Mouse (Mus musculus) MEL (cell line): Measurements from ENCODE around the gene Grb10. TPM values are rescaled to one million over a fixed set of nuclear protein-coding genes. Genes with fewer than 3 reads are reported as not detected.

ENCODE experiments used
- DNase-seq: peaks from one replicate; pipeline ENCODE4 v3.0.0; 2011; ENCODE audit warnings: low read depth, low spot score
- H3K27ac ChIP-seq: 2 replicates; pipeline ENCODE4 v1.5.1; 2012; ENCODE audit warnings: low read depth, mild to moderate bottlenecking, control low read depth, low read length, moderate library complexity; ENCODE audit not compliant: control insufficient read depth
- H3K27me3 ChIP-seq, 2 experiments: fragments of 150-350 bp in 1 of 2; sonication (generic) in 1 of 2; 2 replicates each; pipeline ENCODE4 v1.6.1; 2012; ENCODE audit warnings: low read length in 2 of 2, mild to moderate bottlenecking in 2 of 2, improper control_type of control experiment in 1 of 2, moderate library complexity in 1 of 2; ENCODE audit not compliant: insufficient read depth in 2 of 2, control insufficient read depth in 1 of 2
- H3K36me3 ChIP-seq, 2 experiments: 2 replicates each; pipeline ENCODE4 v1.6.1; 2012 to 2014; ENCODE audit warnings: low read length in 2 of 2, improper control_type of control experiment in 1 of 2, inconsistent platforms in 1 of 2, mild to moderate bottlenecking in 1 of 2; ENCODE audit not compliant: insufficient read depth in 2 of 2, control insufficient read depth in 1 of 2
- H3K4me1 ChIP-seq, 2 experiments: fragments of 150-350 bp in 1 of 2; sonication (generic) in 1 of 2; 2 replicates each; pipeline ENCODE4 v1.6.1; 2012; ENCODE audit warnings: low read length in 2 of 2, improper control_type of control experiment in 1 of 2, mild to moderate bottlenecking in 1 of 2; ENCODE audit not compliant: insufficient read depth in 2 of 2, control insufficient read depth in 1 of 2
- H3K4me3 ChIP-seq, 2 experiments: fragments of 150-350 bp in 1 of 2; sonication (generic) in 1 of 2; 2 replicates each; pipeline ENCODE4 v1.5.1; 2012; ENCODE audit warnings: low read depth in 2 of 2, low read length in 2 of 2, mild to moderate bottlenecking in 2 of 2, moderate library complexity in 2 of 2, control low read depth in 1 of 2, improper control_type of control experiment in 1 of 2; ENCODE audit not compliant: control insufficient read depth in 1 of 2, insufficient read depth in 1 of 2
- H3K79me2 ChIP-seq: 2 replicates; pipeline ENCODE4 v1.6.1; 2012; ENCODE audit warnings: mild to moderate bottlenecking, low read length, moderate library complexity; ENCODE audit not compliant: control insufficient read depth, poor library complexity, insufficient read depth
- H3K9ac ChIP-seq: 2 replicates; pipeline ENCODE4 v1.6.1; 2012; ENCODE audit warnings: low read depth, mild to moderate bottlenecking, control low read depth, low read length, moderate library complexity; ENCODE audit not compliant: control insufficient read depth, poor library complexity, severe bottlenecking
- H3K9me3 ChIP-seq: fragments of 150-350 bp; sonication (generic); replicated peaks from 2 replicates; pipeline ENCODE4 v1.6.1; 2012; ENCODE audit warnings: mild to moderate bottlenecking, low read length, improper control_type of control experiment, moderate library complexity; ENCODE audit not compliant: insufficient read depth
- BHLHE40 ChIP-seq: IDR thresholded peaks from 2 replicates; pipeline ENCODE4 v1.6.1; 2012; ENCODE audit warnings: low read depth, mild to moderate bottlenecking, inconsistent platforms, low read length, improper control_type of control experiment, borderline replicate concordance
- CHD1 ChIP-seq: IDR thresholded peaks from 2 replicates; pipeline ENCODE4 v1.6.1; 2012; ENCODE audit warnings: low read depth, mild to moderate bottlenecking, inconsistent platforms, low read length, improper control_type of control experiment
- CTCF ChIP-seq, 3 experiments: IDR thresholded peaks in 2 of 3; conservative IDR thresholded peaks in 1 of 3; 2 replicates each; pipeline ENCODE4 v1.5.1; 2011 to 2012; ENCODE audit warnings: low read length in 3 of 3, low read depth in 2 of 3, mild to moderate bottlenecking in 2 of 3, improper control_type of control experiment in 1 of 3, inconsistent platforms in 1 of 3, mixed read lengths in 1 of 3, moderate library complexity in 1 of 3; ENCODE audit not compliant: control insufficient read depth in 1 of 3, insufficient read depth in 1 of 3, poor library complexity in 1 of 3, severe bottlenecking in 1 of 3
- E2F4 ChIP-seq: IDR thresholded peaks from 2 replicates; pipeline ENCODE4 v1.6.1; 2011; ENCODE audit warnings: low read depth, low read length, improper control_type of control experiment, borderline replicate concordance
- EP300 ChIP-seq, 2 experiments: IDR thresholded peaks; 2 replicates each; pipeline ENCODE4 v1.6.1; 2011; ENCODE audit warnings: improper control_type of control experiment in 2 of 2, low read length in 2 of 2, low read depth in 1 of 2, mild to moderate bottlenecking in 1 of 2
- GABPA ChIP-seq: IDR thresholded peaks from 2 replicates; pipeline ENCODE4 v1.6.1; 2012; ENCODE audit warnings: low read depth, mild to moderate bottlenecking, inconsistent platforms, low read length, improper control_type of control experiment, moderate library complexity
- GATA1 ChIP-seq: IDR thresholded peaks from 2 replicates; pipeline ENCODE4 v1.6.1; 2011; ENCODE audit warnings: low read depth, low read length, improper control_type of control experiment
- MAX ChIP-seq: IDR thresholded peaks from 2 replicates; pipeline ENCODE4 v1.6.1; 2011; ENCODE audit warnings: low read length, improper control_type of control experiment
- MYC ChIP-seq: IDR thresholded peaks from 2 replicates; pipeline ENCODE4 v1.6.1; 2011; ENCODE audit warnings: low read depth, mild to moderate bottlenecking, low read length, improper control_type of control experiment, moderate library complexity
- SIN3A ChIP-seq: IDR thresholded peaks from 2 replicates; pipeline ENCODE4 v1.6.1; 2012; ENCODE audit warnings: low read length, improper control_type of control experiment, inconsistent platforms
- SMC3 ChIP-seq: IDR thresholded peaks from 2 replicates; pipeline ENCODE4 v1.6.1; 2011; ENCODE audit warnings: low read depth, low read length, improper control_type of control experiment
- TCF12 ChIP-seq: IDR thresholded peaks from 2 replicates; pipeline ENCODE4 v1.6.1; 2014; ENCODE audit warnings: low read depth, mild to moderate bottlenecking, inconsistent platforms, low read length, improper control_type of control experiment, moderate library complexity
- UBTF ChIP-seq: IDR thresholded peaks from 2 replicates; pipeline ENCODE4 v1.6.1; 2012; ENCODE audit warnings: low read depth, mild to moderate bottlenecking, inconsistent platforms, low read length, improper control_type of control experiment, moderate library complexity, borderline replicate concordance; ENCODE audit not compliant: insufficient read depth
- USF2 ChIP-seq, 2 experiments: IDR thresholded peaks; 2 replicates each; pipeline ENCODE4 v1.6.1; 2011 to 2012; ENCODE audit warnings: improper control_type of control experiment in 2 of 2, low read length in 2 of 2, borderline replicate concordance in 1 of 2, inconsistent platforms in 1 of 2, low read depth in 1 of 2, mild to moderate bottlenecking in 1 of 2; ENCODE audit not compliant: insufficient read depth in 1 of 2
- ZC3H11A ChIP-seq: IDR thresholded peaks from 2 replicates; pipeline ENCODE4 v1.6.1; 2012; ENCODE audit warnings: low read depth, mild to moderate bottlenecking, inconsistent platforms, low read length, improper control_type of control experiment
- polyA plus RNA-seq, 2 experiments: library from polyadenylated mRNA; stranded (reverse) in 1 of 2; unstranded in 1 of 2; fragments of >175 nt in 1 of 2; fragments of >200 nt in 1 of 2; gene quantifications; 2 replicates each; pipeline versions ENCODE4 v1.2.1 to v1.2.4; 2012; ENCODE audit warnings: low replicate concordance in 2 of 2, low read depth in 1 of 2; ENCODE audit not compliant: insufficient read length in 2 of 2, insufficient read depth in 1 of 2, missing spikeins in 1 of 2
- total RNA-seq: library from RNA; depleted of rRNA; stranded (reverse); fragments of 300-350 nt; gene quantifications from 2 replicates; pipeline ENCODE4 v1.2.3, GENCODE M21; 2012

Grb10 gene
- total and polyA plus RNA-seq, 3 experiments = not detected

DNA sequence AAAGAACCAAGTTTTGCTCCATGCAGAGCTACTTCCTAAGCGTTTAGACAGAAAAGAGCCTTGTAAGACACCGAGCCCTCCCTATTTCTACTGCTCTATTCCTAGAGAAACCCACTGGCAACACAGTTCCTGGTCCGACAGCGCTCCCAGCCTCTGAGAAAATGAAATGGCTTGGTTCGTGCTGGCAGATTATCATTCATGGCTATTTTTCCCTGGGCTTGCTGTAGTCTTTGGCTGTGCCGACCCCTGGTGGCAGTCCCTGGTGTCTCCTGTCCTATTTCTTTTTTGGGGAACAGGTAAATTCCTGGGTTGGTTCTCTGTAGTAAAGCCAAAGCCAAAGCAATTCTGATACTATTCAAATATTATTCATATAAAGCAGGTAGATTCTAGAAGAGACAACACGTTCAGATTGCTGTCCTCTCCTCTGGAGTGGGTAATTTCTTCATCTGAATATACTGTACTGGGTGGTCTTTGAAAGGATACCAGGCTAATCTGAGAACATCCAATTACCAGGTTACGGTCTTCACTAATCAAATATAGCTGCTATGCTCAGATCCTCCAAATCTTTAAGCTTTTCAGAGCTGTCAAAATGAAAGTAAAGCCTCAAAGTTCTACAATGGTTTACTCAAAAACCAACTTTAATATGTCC, 65.0 kb downstream of the Grb10 start:
- no peaks in the 10 kb centered on the region for H3K9me3 ChIP-seq
- DNase-seq = peak; percentile 83
- H3K4me3 ChIP-seq = no peak overlapping the region
- peaks cover 0 to 5% of the 10 kb centered on the region in 2 experiments; a peak in 1 of 4 replicates for H3K36me3 ChIP-seq
- H3K9ac ChIP-seq = no peak overlapping the region
- no peaks in the 10 kb centered on the region for H3K79me2 ChIP-seq
- no peaks in the 10 kb centered on the region for H3K4me1 ChIP-seq
- 0 out of 2 replicates have a peak, but pooled peaks have one; percentile 34 for TF ChIP-seq SIN3A
- no peak; the same call in 1 of the 2 replicates for TF ChIP-seq TCF12
- peak; percentile 99 for TF ChIP-seq ZC3H11A
- TF ChIP-seq SMC3 = peak; percentile 99
- TF ChIP-seq CTCF (IDR thresholded peaks at IDR 0.05 in 2 of 3, conservative IDR thresholded peaks at IDR 0.05 in 1 of 3; ENCODE audit: control insufficient read depth in 1 of 3, insufficient read depth in 1 of 3, low read depth in 2 of 3, low read length in 3 of 3, poor library complexity in 1 of 3, severe bottlenecking in 1 of 3) = peak; percentile 75 to 99 (median 88)
- no peak overlapping the region for H3K27ac ChIP-seq
- peaks cover 4 to 8% of the 10 kb centered on the region in 2 experiments; a peak in 3 of 4 replicates for H3K27me3 ChIP-seq

DNA sequence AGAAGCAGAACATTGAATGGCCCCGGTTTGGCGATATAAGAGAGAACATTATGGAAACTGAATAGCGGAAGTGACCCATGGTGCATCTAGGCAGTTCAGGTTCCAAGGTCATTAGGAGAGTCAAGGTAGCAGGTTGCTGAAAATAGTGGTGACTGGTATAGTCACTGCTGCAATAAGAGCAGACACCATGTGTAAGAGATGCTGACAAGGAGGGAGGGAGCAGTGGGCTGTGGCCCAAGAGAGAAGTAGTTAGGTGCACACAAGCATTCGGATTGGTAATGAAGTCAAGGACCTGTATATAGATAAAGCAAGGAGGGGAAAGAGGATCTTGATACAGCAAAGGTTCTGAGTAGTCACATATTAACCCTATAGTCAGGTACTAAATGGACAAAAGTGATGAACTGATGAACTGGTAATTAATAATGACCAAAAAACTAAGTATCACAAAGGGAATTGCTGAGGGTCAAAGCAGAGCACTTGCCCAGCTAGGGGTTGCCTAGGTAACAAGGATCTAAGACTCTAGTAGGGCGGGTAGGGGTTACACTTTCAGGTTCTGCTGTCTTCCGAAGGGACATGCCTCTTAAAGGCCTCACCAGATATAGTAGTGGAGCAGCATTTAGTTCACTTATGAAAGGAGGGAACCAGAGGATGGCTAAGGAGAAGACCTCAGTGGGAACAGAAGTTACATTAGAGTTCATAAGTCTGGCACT, 65.9 kb downstream of the Grb10 start:
- Histone ChIP-seq H3K4me3 (no peak overlapping the region), H3K4me1 (no peaks in the 10 kb centered on the region), H3K27ac (no peak overlapping the region), H3K9ac (no peak overlapping the region), H3K79me2 (no peaks in the 10 kb centered on the region), H3K27me3 (peaks cover 4 to 12% of the 10 kb centered on the region in 2 experiments; a peak in 3 of 4 replicates), H3K36me3 (peaks cover 0 to 5% of the 10 kb centered on the region in 2 experiments; a peak in 1 of 4 replicates), H3K9me3 (no peaks in the 10 kb centered on the region)
- TF ChIP-seq ZC3H11A (no peak), EP300 (IDR thresholded peaks at IDR 0.05; ENCODE audit: low read depth in 1 of 2, low read length in 2 of 2) (no peak), MAX (no peak), GATA1 (no peak), SIN3A (no peak), BHLHE40 (no peak), MYC (no peak), GABPA (no peak), USF2 (IDR thresholded peaks at IDR 0.05; ENCODE audit: borderline replicate concordance in 1 of 2, insufficient read depth in 1 of 2, low read depth in 1 of 2, low read length in 2 of 2) (no peak), UBTF (no peak), E2F4 (no peak), CHD1 (no peak)
- DNase-seq = no peak
